Mouse (Mus musculus): ENCODE results near the gene Dll4. TPM values are rescaled to one million over a fixed set of nuclear protein-coding genes. Genes with fewer than 3 reads are reported as not detected.

Gene Dll4
- total RNA-seq, 2 experiments from 2014 or later: 0.05 TPM; not detected in 1

GRCm38 (mm10) chr2:119377826-119378225 lies 52.2 kb downstream of the Dll4 start:
- ATAC-seq (replicated peaks; ENCODE audit: poor library complexity): no peak

GRCm38 (mm10) chr2:119379455-119379854 lies 53.9 kb downstream of the Dll4 start:
- no peak for ATAC-seq (replicated peaks; ENCODE audit: poor library complexity)

Other genes starting within 250 kb of the Dll4 start
- gene Rad51, start 213.0 kb upstream of the Dll4 start, total RNA-seq (2015): 35.8 and 37.2 TPM in 2 replicates
- 33.6 and 33.8 TPM in 2 replicates for gene Rad51, start 213.0 kb upstream of the Dll4 start, total RNA-seq (2017)
- gene Rmdn3, start 168.8 kb upstream of the Dll4 start, total RNA-seq (2015): 19.5 and 21.0 TPM in 2 replicates
- gene Rmdn3, start 168.8 kb upstream of the Dll4 start, total RNA-seq (2017): 39.8 and 44.2 TPM in 2 replicates
- gene Gchfr, start 158.0 kb upstream of the Dll4 start, total RNA-seq (2015): 0.42 and 4.3 TPM in 2 replicates
- gene Gchfr, start 158.0 kb upstream of the Dll4 start, total RNA-seq (2017): not detected in 2 replicates
- not detected in 2 replicates for gene Gm14137, start 151.3 kb upstream of the Dll4 start, total RNA-seq (2015)
- not detected in 2 replicates for gene Gm14137, start 151.3 kb upstream of the Dll4 start, total RNA-seq (2017)
- gene Zfyve19, start 117.2 kb upstream of the Dll4 start, total RNA-seq (2015): 29.4 and 38.4 TPM in 2 replicates
- 59.2 and 79.1 TPM in 2 replicates for gene Zfyve19, start 117.2 kb upstream of the Dll4 start, total RNA-seq (2017)
- gene Dnajc17, start 117.0 kb upstream of the Dll4 start, total RNA-seq (2015): 32.6 and 34.6 TPM in 2 replicates
- gene Dnajc17, start 117.0 kb upstream of the Dll4 start, total RNA-seq (2017): 86.0 and 87.8 TPM in 2 replicates
- gene Ppp1r14d, start 95.9 kb upstream of the Dll4 start, total RNA-seq (2015): not detected in 2 replicates
- not detected in 2 replicates for gene Ppp1r14d, start 95.9 kb upstream of the Dll4 start, total RNA-seq (2017)
- gene Spint1, start 88.4 kb upstream of the Dll4 start, total RNA-seq (2015): 0.20 and 0.44 TPM in 2 replicates
- 0.14 TPM in 1 of 2 replicates, not detected in the other for gene Spint1, start 88.4 kb upstream of the Dll4 start, total RNA-seq (2017)
- gene Rhov, start 54.5 kb upstream of the Dll4 start, total RNA-seq (2015): not detected in 2 replicates
- gene Rhov, start 54.5 kb upstream of the Dll4 start, total RNA-seq (2017): not detected in 2 replicates
- gene Vps18, start 37.0 kb upstream of the Dll4 start, total RNA-seq (2015): 7.2 and 7.6 TPM in 2 replicates
- gene Vps18, start 37.0 kb upstream of the Dll4 start, total RNA-seq (2017): 18.8 and 20.0 TPM in 2 replicates
- gene Chac1, start 25.4 kb downstream of the Dll4 start, total RNA-seq (2015): 0.34 and 0.57 TPM in 2 replicates
- 0.71 and 1.3 TPM in 2 replicates for gene Chac1, start 25.4 kb downstream of the Dll4 start, total RNA-seq (2017)
- gene Ino80, start 151.9 kb downstream of the Dll4 start, total RNA-seq (2015): 24.3 and 25.0 TPM in 2 replicates
- gene Ino80, start 151.9 kb downstream of the Dll4 start, total RNA-seq (2017): 21.5 and 25.4 TPM in 2 replicates
- not detected in 2 replicates for gene Exd1, start 221.8 kb downstream of the Dll4 start, total RNA-seq (2015)
- 0.98 and 2.0 TPM in 2 replicates for gene Exd1, start 221.8 kb downstream of the Dll4 start, total RNA-seq (2017)
- gene Chp1, start 221.9 kb downstream of the Dll4 start, total RNA-seq (2015): 47.9 and 51.9 TPM in 2 replicates
- gene Chp1, start 221.9 kb downstream of the Dll4 start, total RNA-seq (2017): 49.1 and 57.9 TPM in 2 replicates